Mouse (Mus musculus): ENCODE measurements around the gene Trim27.

The Trim27 gene

GRCm38 (mm10) chr13:21179367-21179723 is at the start of gene Trim27:
Gene Trim27 (plus strand): TSS chr13:21179445.
- no peak for DNase-seq (ENCODE audit: low read depth, low spot score)

- no peak for DNase-seq (ENCODE audit: low read depth, low spot score)
These were observed 36.8 kb upstream of the Trim27 start for GRCm38 (mm10) chr13:21142421-21142820.

GRCm38 (mm10) chr13:21145767-21146166 is 33.5 kb upstream of the Trim27 start, which contains the start of gene Olfr1368:
Gene Olfr1368 (minus strand): TSS chr13:21145867.
- DNase-seq (ENCODE audit: low read depth, low spot score) = no peak

- DNase-seq (ENCODE audit: low read depth, low spot score) = no peak
These were observed 23.4 kb upstream of the Trim27 start for GRCm38 (mm10) chr13:21155888-21156287.

GRCm38 (mm10) chr13:21158071-21158470 is 21.2 kb upstream of the Trim27 start:
- DNase-seq (ENCODE audit: low read depth, low spot score) = no peak

- no peak for DNase-seq (ENCODE audit: low read depth, low spot score)
These were observed 20.3 kb upstream of the Trim27 start for GRCm38 (mm10) chr13:21158785-21159474.

- no peak for DNase-seq (ENCODE audit: low read depth, low spot score)
These were observed 19.8 kb upstream of the Trim27 start for GRCm38 (mm10) chr13:21159475-21159819.

GRCm38 (mm10) chr13:21160041-21160511 is 19.2 kb upstream of the Trim27 start:
- DNase-seq (ENCODE audit: low read depth, low spot score) = no peak

- DNase-seq (ENCODE audit: low read depth, low spot score) = no peak
These were observed 18.3 kb upstream of the Trim27 start for GRCm38 (mm10) chr13:21160657-21161590.

GRCm38 (mm10) chr13:21161591-21161990 is 17.7 kb upstream of the Trim27 start:
- DNase-seq (ENCODE audit: low read depth, low spot score) = no peak

GRCm38 (mm10) chr13:21162591-21162990 is 16.7 kb upstream of the Trim27 start:
- no peak for DNase-seq (ENCODE audit: low read depth, low spot score)

- no peak for DNase-seq (ENCODE audit: low read depth, low spot score)
These were observed 12.0 kb upstream of the Trim27 start for GRCm38 (mm10) chr13:21166936-21167909.

GRCm38 (mm10) chr13:21167910-21168300 is 11.3 kb upstream of the Trim27 start:
- DNase-seq (ENCODE audit: low read depth, low spot score) = no peak

GRCm38 (mm10) chr13:21168371-21169011 is 10.8 kb upstream of the Trim27 start:
- DNase-seq (ENCODE audit: low read depth, low spot score) = no peak

- no peak for DNase-seq (ENCODE audit: low read depth, low spot score)
These were observed 10.1 kb upstream of the Trim27 start for GRCm38 (mm10) chr13:21169121-21169656.

- DNase-seq (ENCODE audit: low read depth, low spot score) = no peak
These were observed 9.4 kb upstream of the Trim27 start for GRCm38 (mm10) chr13:21169657-21170430.

GRCm38 (mm10) chr13:21170431-21171155 is 8.7 kb upstream of the Trim27 start:
- no peak for DNase-seq (ENCODE audit: low read depth, low spot score)

- DNase-seq (ENCODE audit: low read depth, low spot score) = no peak
These were observed 8.1 kb upstream of the Trim27 start for GRCm38 (mm10) chr13:21171156-21171530.

GRCm38 (mm10) chr13:21171600-21172150 is 7.6 kb upstream of the Trim27 start:
- DNase-seq (ENCODE audit: low read depth, low spot score) = no peak

All from telencephalon, adult 2 months (tissue).